Mouse (Mus musculus) frontal cortex, postnatal 14 days (tissue): ENCODE data around the gene Smim27.
A peak's percentile ranks its signal among the peaks of the same experiment; 100 is the strongest.
"Not testable (repeated sequence)": the region's sequence is repeated elsewhere in the genome, so short reads cannot be mapped to it uniquely, and the experiment has no call there.

Experiments
- DNase-seq, 2 experiments: peaks; one replicate each; pipeline ENCODE4 v3.0.0; 2022; ENCODE audit warnings: low spot score in 2 of 2

Gene Smim27

DNA sequence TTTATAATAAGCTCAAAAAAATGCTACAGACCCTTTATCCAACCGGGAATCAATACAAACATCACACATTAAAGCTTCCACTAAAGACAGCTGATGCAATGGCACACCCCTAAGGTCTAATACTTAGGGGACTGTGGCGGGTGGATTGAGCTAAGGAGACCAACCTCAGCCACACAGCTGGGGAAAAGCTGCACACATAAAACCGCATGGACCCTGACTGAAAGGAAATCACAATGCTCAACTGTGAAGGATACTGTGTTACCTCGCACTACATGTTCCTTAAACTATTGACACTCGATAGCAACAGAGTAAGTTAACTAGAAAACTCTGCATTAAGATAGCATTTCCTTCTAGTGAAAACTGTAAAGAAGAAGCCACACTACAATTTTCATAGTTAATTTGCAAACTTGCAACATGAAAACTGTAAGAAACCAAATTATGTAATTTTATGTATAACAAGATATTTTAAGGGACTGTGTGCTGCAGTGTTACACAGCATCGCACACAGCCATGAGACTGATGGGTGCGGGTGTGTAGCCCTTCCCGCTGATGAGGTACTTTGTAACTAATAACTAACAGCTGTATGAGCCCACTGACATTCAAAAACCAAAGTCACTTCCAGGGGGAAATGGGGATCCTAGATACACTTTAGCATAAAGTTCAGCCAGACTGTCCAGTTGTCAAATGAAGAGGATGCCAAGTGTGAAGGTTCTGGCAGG is 14.8 kb upstream of the Smim27 start:
- DNase-seq = no peak

DNA sequence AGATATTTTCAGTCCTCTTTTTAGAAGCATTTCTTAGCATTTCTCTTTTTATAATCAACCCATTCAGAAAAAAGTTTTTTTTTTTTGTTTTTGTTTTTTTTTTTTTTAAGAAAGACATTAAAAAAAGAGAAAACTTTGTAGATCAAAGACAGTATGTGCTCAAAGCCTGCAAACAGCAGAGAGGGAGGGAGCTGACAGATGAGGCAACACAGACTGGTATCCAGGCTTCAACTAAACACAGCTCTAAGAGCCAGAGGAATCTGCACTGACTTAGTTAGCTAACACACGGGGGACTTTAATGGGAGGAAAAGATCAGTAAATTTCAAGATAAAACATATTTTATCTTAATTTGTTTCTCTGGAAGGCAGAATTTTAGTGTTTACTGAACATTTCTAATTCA is 5.1 kb upstream of the Smim27 start:
- DNase-seq = no peak

DNA sequence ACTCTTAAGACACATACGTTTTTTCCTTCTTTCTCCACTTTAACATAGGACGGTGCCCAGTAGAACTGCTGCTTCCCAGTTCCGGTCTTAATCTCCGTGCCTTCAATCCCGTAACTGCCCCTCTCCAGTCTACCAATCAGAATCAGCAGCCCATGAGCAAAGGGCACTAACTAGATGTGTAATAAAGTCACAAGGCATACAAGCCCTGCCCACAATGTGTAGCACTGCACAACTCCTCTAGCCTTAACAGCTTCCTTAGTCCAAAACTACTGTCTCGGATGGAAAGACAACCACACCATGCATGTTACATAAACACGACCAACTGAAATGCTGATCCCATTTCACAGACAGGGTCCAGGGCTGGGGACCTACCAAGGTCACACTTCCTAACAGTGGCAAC is 1.7 kb upstream of the Smim27 start:
- DNase-seq = no peak

DNA sequence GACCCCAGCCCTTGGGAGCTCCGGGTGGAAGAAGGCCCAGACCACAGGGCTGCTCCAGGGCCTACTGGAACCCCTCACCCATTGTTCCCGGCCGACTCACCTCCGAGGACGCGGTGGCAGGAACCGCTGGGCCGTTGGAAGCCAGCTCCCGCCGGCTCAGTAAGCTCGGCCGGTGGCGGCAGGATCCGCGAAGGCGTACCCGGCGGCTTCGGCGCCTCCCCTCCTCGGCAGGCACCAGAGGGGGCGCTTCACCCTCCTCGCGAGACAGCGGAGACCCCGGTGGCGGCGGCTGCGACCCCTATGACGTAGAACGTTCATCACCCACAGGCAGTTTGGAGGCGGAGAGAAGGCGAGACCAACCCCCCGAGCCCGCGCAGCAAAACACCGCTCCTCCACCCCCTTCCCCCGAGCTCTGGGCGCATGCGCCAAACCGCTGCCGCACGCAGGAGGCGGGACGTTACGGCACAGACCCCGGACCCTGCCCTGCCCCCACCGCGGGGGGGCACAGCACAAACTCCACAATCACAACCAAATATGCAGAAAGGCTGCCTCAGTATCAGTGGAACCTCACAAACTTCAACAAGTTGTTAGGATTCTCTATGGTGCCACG is 1.1 kb upstream of the Smim27 start:
- DNase-seq = peak; percentile 88 to 90

DNA sequence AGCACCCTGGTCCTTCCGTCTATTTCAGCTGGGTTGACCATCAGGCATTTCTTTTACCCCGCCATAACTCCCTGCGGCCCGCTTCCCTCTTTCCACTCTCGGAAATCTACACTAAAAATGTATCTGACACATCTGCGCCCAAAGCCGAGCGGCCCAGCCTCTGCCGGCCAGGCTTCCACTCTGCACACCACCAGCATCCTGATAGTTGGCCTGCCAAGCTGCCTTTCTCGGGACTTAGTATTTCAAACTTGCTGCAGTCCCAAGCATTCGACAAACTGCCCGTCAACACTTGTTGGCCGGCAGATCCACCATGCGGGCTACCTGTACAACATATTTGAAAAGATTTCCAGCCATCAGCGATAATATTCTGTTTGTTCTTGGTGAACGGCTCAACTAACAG is 544 bp upstream of the Smim27 start:
- no peak for DNase-seq

DNA sequence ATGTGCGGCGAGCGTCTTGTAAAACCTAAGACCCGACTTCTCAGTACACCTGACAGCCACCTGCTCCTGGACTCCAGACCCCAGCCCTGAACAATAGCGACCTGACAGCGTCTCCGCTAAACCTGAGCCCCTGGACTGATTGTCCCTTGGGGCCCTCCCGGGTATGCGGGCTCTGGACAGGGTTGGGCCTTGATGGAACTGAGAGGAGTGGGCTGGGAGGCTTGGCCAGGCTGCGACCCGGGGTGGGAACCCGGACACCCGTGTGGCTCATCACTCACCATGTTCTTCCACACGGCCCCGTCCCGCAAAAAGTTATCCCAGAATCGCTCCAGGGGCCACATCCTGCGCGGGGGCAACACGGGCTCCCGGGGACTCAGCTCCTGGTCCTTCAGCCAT is 9.5 kb downstream of the Smim27 start:
- no peak for DNase-seq

DNA sequence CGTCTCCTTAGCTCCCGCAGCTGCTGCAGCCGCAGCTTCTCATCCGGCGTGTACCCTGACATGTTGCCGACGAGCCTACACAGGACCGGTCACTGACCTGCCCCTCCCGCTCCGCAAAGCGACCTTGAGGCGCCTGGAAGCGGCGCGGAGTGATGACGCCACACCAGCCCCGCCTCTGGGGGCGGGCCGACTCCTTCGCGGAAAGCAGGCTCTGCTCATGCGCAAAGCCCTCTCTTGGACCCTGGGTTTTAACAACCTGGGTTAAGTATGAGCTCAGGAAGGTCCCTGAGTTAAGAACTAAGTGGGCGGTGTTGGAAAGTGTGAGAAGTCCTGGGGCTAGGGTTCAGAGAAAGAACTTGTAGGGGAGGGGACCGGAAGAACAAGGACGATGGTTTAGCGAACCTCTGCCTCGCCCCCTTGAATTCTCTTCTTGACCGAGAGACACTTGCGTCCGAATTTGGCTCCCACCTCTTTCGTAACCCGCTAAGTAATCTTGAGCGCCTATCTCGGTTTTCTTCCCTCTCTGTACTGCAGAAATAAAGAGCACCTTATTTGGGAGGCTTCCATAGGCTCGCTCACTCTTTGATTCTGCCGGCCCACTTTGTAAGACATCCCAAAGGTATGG is 10.0 kb downstream of the Smim27 start, which contains the start of gene Ndufb6:
Ndufb6 (minus strand) TSS at position 146 of the 625 bp plus-strand sequence.
- DNase-seq = peak; percentile 83 to 91

DNA sequence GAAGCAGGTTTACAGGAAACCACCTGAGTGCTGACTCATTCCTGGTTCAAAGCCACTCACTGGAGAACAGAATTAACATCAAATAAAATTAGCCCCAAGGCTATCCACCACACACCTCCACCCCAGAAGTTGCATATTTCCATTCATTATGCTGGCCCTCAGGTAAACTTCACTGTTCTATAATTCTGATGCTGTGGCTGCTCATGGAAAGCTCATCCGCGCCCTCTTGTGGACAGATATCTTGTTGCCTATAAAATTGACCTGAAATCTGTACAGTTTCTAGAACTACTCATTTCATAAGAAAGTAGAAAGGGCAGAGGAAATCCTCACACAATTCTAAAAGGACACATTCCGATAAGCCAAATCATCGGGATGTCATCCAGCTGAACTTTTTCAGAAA is 16.2 kb downstream of the Smim27 start:
- peak in 1 of 2 experiments; percentile 51 for DNase-seq

DNA sequence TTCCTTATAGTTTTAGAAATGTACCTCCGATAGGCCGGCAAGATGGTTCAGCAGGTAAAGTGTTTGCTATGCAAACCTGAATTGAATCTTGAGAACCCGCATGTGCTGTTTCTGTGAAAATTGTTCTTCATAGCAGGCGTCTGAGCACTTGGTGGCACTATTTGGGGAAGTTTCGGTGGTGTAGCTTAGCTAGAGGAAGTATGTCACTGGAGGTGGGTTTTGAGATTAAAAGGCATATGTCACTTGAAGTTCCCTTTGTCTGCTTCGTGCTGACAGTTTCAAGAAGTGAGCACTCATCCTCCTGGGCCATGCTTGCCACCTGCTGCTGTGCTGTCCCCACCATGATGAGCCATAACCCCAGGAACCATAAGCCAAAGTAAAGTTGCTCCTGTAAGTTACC is 18.0 kb downstream of the Smim27 start:
- DNase-seq = no peak

DNA sequence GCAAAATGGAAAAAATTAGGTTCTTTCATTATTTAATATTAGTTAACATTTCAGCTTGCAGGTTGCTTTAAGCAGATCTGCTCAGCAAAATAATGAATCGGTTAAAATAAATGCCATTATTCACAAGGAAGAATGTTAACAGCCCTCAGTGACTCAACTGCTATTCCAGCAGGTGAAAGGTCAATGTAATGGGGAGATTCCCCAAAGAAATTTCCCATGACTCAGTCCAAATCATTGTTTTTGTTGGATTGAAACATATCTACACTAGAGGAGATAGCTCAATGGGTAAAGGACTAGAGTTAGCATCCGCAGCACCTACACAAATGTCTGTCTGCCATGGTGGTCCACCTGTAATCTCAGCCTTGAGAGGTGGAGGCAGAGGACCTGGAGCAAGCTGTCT is 19.7 kb downstream of the Smim27 start:
- DNase-seq = no peak

DNA sequence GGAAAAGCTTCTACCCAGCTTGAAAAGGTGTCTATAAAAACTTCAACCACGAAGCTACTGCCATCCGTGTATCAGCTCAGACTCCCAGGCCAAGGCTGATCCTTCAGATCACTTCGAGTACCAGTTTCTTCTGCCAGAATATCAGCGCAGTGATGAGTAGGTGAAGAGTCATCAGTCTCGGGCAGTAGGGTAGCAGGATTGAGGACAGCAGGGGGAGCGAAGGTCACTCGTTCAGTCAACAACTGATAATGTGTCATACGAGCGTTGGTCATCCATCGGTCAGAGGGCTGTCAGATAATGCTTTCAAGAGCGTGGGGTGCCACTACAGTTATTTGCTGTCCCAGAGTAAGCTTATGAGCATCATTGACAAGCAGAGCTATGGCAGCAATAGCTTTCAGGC is 22.1 kb downstream of the Smim27 start:
- not testable (repeated sequence) for DNase-seq

DNA sequence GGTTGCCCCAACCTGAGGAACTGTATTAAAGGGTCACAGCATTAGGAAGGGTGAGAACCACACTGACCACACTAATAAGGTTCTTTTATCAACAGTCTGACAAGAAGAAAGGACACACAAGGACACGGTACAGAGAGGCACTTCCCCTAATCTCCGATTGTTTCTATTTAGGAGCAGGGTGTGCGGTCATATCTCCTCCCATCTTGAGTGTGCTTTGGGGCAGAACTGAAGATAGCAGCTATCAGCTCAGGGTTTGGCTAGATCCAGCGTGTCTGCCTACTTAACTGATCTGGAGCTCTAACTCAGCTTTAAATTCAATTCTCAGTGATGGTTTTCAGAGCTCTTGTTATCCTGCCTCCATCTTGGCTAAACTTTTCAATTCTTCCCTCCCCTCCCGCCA is 29.8 kb downstream of the Smim27 start:
- no peak for DNase-seq

DNA sequence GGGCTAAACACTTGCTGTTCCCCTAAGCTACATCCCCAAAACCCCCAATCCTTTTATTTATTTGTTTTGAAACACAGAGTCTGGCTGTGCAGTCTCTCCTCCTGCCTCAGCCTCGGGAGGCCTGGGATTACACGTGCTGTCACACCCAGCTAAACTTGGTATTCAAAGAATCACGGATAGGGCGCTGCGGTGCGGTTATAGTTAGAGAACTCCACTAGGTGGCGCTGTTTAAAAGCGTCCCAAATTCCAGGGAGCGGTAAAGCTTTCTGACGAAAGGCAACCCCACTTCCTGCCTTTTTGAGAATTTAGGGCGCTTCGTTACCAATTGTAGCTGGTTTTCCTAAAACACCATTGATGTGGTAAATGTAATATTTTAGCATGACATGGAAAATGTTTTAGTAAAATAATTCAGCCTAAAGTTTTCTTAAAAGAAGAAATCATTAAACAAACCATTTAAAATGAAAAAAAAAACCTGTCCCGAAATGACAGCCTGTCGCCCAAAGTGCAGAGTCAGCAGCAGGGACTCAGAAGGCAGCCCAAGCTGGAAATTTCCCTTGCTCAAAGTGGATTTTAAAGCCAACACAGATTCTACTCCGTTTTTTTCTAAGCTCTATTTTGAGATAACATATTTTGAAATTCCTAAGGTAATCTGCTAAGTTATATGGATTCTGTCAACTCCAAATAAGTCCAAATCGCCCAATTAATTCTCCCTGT is 31.9 kb downstream of the Smim27 start:
- DNase-seq = peak; percentile 70 to 82

DNA sequence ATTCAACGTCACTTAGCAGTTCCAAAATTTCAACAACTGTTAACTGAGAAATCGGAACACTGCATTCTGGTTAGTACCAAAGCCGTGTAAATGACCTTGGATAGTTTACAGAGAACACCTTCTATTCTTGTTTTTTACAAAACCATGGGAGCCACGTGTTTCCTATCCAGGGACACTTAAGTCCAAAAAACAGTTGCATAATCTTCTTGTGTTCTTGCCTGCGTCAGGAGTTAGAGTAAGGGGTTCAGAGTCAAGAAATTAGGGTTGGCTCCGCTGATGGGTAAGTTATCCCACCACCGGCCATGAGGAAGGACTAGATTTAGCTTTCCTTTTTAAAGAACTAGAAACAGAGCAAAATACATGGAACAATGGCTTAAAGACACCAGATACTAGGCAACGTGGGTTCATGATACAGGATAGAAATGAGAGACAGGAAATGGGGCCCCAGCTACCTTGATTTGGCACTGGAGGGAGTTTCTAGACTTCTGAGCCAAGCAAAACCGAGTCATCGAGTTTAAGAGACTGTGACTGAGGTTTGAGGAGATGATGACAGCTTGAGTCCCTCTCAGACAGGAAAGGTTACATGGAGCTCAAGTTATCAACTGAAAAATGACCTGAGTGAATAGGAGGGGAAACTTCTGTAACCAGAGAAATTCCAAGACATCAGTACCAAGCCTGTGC is 33.2 kb downstream of the Smim27 start:
- DNase-seq = no peak

DNA sequence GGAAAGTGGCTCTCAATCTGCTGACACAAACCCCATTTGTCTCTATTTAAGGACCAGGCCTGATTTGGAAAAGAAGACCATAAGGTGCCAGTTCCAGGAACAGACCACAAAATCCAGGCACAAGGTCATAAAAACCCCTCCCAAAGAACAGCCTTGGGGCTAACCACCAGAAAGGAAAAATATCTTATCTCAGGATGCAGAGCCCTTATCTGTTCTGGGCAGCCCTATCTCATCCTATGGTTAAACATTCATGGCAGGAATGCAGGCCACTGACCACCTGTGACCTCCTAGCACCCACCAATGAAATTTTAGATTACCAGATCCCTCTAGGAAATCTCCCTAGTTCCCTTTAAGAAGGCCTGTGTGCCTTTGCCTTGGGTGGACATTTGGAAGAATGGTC is 40.3 kb downstream of the Smim27 start:
- no peak for DNase-seq

DNA sequence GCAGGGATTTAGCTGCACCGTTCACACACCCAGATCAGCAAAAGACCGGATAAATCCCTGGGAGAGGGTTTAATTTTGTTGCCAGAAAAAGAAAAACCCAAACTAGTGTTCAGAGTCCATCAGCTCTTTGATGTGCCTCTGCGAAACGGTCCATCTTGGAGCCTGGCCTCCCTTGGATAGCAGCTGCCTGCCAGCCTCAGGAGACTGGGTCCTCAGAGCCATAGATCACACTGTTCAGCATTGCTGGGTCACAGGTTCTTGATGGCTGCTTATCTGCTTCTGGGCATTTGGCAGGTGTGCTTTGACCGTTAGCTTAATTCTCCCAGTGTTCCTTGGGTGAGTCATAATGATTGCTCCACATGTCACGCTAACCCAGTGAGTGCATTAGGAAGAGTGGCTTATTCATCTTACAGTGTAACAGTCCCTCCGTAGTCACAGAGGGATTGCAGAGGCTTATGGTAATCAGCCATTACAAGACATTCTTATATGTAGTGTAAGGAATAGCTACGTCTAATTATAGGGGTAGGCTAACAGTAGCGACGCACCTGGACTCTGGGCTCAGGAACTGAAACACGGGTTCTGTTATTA is 41.5 kb downstream of the Smim27 start:
- no peak for DNase-seq

DNA sequence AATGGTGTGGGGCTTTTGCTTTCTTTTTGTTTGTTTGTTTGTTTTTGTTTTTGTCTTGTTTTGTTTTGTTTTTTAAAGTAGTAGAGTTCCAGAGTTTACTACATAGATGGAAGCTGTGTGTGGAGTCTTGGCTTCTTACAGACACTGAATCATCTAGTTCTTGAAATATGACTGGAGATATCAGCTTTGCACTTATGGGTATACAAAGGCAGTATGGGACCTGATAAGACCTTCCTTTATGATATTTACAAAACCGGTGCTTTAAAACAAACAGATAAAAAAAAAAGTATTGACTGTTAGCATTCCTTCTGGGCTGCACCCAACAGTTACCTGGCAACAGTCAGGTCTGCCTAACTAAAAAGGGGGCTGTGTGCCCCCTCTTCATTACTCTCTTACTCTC is 42.8 kb downstream of the Smim27 start:
- DNase-seq = no peak

DNA sequence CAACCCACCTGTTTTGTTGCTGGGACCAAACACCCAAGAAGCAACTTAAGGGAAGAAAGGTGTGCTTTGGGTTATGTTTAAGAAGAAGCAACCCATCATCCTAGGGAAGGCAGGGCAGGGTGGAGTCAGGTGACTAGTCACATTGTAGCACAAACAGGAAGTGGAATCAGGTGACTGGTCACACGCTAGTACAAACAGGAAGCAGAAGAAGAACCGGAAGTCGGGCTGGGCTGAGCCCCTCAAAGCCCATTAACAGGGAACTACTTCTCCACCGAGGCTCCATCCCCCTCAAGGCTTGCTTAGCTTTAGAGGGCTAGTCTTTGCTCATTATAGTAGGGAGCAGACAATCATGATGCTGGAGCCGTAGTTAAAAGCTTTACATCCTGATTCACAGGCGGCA is 43.6 kb downstream of the Smim27 start:
- no peak for DNase-seq

DNA sequence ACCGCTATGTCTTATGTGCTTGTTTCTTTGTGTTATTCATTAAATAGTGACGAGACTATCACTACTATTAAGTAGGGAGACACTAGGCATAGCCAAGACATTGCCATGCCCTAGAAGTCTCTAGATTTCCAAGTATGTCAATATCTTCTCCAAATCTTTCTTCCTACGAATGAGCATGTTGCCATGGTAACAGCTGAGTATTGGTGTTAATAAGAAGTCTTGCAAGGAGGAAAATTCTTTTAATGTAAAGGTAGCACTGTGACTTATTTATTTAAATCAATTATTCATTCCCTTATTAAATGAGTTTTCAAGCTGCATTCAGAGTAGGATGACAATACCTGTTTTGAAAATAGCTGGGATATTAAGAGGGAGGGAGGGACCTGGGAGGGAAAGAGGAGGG is 48.0 kb downstream of the Smim27 start:
- no peak for DNase-seq
